Mouse (Mus musculus) MEL (cell line): ENCODE measurements around the gene Stpg2. TPM values are rescaled to one million over a fixed set of nuclear protein-coding genes. Genes with fewer than 3 reads are reported as not detected.

Experiments used
- DNase-seq: peaks from one replicate; pipeline ENCODE4 v3.0.0; 2011; ENCODE audit warnings: low read depth, low spot score
- H3K27ac ChIP-seq: 2 replicates; pipeline ENCODE4 v1.5.1; 2012; ENCODE audit warnings: low read depth, mild to moderate bottlenecking, control low read depth, low read length, moderate library complexity; ENCODE audit not compliant: control insufficient read depth
- H3K27me3 ChIP-seq, 2 experiments: fragments of 150-350 bp in 1 of 2; sonication (generic) in 1 of 2; 2 replicates each; pipeline ENCODE4 v1.6.1; 2012; ENCODE audit warnings: low read length in 2 of 2, mild to moderate bottlenecking in 2 of 2, improper control_type of control experiment in 1 of 2, moderate library complexity in 1 of 2; ENCODE audit not compliant: insufficient read depth in 2 of 2, control insufficient read depth in 1 of 2
- H3K36me3 ChIP-seq, 2 experiments: 2 replicates each; pipeline ENCODE4 v1.6.1; 2012 to 2014; ENCODE audit warnings: low read length in 2 of 2, improper control_type of control experiment in 1 of 2, inconsistent platforms in 1 of 2, mild to moderate bottlenecking in 1 of 2; ENCODE audit not compliant: insufficient read depth in 2 of 2, control insufficient read depth in 1 of 2
- H3K4me1 ChIP-seq, 2 experiments: fragments of 150-350 bp in 1 of 2; sonication (generic) in 1 of 2; 2 replicates each; pipeline ENCODE4 v1.6.1; 2012; ENCODE audit warnings: low read length in 2 of 2, improper control_type of control experiment in 1 of 2, mild to moderate bottlenecking in 1 of 2; ENCODE audit not compliant: insufficient read depth in 2 of 2, control insufficient read depth in 1 of 2
- H3K4me3 ChIP-seq, 2 experiments: fragments of 150-350 bp in 1 of 2; sonication (generic) in 1 of 2; 2 replicates each; pipeline ENCODE4 v1.5.1; 2012; ENCODE audit warnings: low read depth in 2 of 2, low read length in 2 of 2, mild to moderate bottlenecking in 2 of 2, moderate library complexity in 2 of 2, control low read depth in 1 of 2, improper control_type of control experiment in 1 of 2; ENCODE audit not compliant: control insufficient read depth in 1 of 2, insufficient read depth in 1 of 2
- H3K79me2 ChIP-seq: 2 replicates; pipeline ENCODE4 v1.6.1; 2012; ENCODE audit warnings: mild to moderate bottlenecking, low read length, moderate library complexity; ENCODE audit not compliant: control insufficient read depth, poor library complexity, insufficient read depth
- H3K9ac ChIP-seq: 2 replicates; pipeline ENCODE4 v1.6.1; 2012; ENCODE audit warnings: low read depth, mild to moderate bottlenecking, control low read depth, low read length, moderate library complexity; ENCODE audit not compliant: control insufficient read depth, poor library complexity, severe bottlenecking
- H3K9me3 ChIP-seq: fragments of 150-350 bp; sonication (generic); replicated peaks from 2 replicates; pipeline ENCODE4 v1.6.1; 2012; ENCODE audit warnings: mild to moderate bottlenecking, low read length, improper control_type of control experiment, moderate library complexity; ENCODE audit not compliant: insufficient read depth
- BHLHE40 ChIP-seq: IDR thresholded peaks from 2 replicates; pipeline ENCODE4 v1.6.1; 2012; ENCODE audit warnings: low read depth, mild to moderate bottlenecking, inconsistent platforms, low read length, improper control_type of control experiment, borderline replicate concordance
- CHD1 ChIP-seq: IDR thresholded peaks from 2 replicates; pipeline ENCODE4 v1.6.1; 2012; ENCODE audit warnings: low read depth, mild to moderate bottlenecking, inconsistent platforms, low read length, improper control_type of control experiment
- CTCF ChIP-seq, 3 experiments: IDR thresholded peaks in 2 of 3; conservative IDR thresholded peaks in 1 of 3; 2 replicates each; pipeline ENCODE4 v1.5.1; 2011 to 2012; ENCODE audit warnings: low read length in 3 of 3, low read depth in 2 of 3, mild to moderate bottlenecking in 2 of 3, improper control_type of control experiment in 1 of 3, inconsistent platforms in 1 of 3, mixed read lengths in 1 of 3, moderate library complexity in 1 of 3; ENCODE audit not compliant: control insufficient read depth in 1 of 3, insufficient read depth in 1 of 3, poor library complexity in 1 of 3, severe bottlenecking in 1 of 3
- ETS1 ChIP-seq: IDR thresholded peaks from 2 replicates; pipeline ENCODE4 v1.6.1; 2012; ENCODE audit warnings: low read depth, mild to moderate bottlenecking, inconsistent platforms, low read length, improper control_type of control experiment, moderate library complexity
- GABPA ChIP-seq: IDR thresholded peaks from 2 replicates; pipeline ENCODE4 v1.6.1; 2012; ENCODE audit warnings: low read depth, mild to moderate bottlenecking, inconsistent platforms, low read length, improper control_type of control experiment, moderate library complexity
- HCFC1 ChIP-seq: IDR thresholded peaks from 2 replicates; pipeline ENCODE4 v1.6.1; 2012; ENCODE audit warnings: low read depth, mild to moderate bottlenecking, inconsistent platforms, low read length, improper control_type of control experiment, moderate library complexity
- KAT2A ChIP-seq: conservative IDR thresholded peaks from 2 replicates; pipeline ENCODE4 v1.6.1; 2012; ENCODE audit warnings: low read depth, low read length, improper control_type of control experiment, inconsistent platforms
- MAFK ChIP-seq: IDR thresholded peaks from 2 replicates; pipeline ENCODE4 v1.6.1; 2011; ENCODE audit warnings: low read depth, mild to moderate bottlenecking, low read length, improper control_type of control experiment, borderline replicate concordance
- MAX ChIP-seq: IDR thresholded peaks from 2 replicates; pipeline ENCODE4 v1.6.1; 2011; ENCODE audit warnings: low read length, improper control_type of control experiment
- MAZ ChIP-seq: IDR thresholded peaks from 2 replicates; pipeline ENCODE4 v1.6.1; 2012; ENCODE audit warnings: low read depth, mild to moderate bottlenecking, inconsistent platforms, low read length, improper control_type of control experiment
- MXI1 ChIP-seq: IDR thresholded peaks from 2 replicates; pipeline ENCODE4 v1.6.1; 2011; ENCODE audit warnings: mild to moderate bottlenecking, low read depth, low read length, improper control_type of control experiment
- NELFE ChIP-seq: IDR thresholded peaks from 2 replicates; pipeline ENCODE4 v1.6.1; 2011; ENCODE audit warnings: low read depth, low read length, improper control_type of control experiment
- POLR2A ChIP-seq, 2 experiments: IDR thresholded peaks; 2 replicates each; pipeline ENCODE4 v1.6.1; 2011 to 2012; ENCODE audit warnings: low read length in 2 of 2, mild to moderate bottlenecking in 2 of 2, control low read depth in 1 of 2, improper control_type of control experiment in 1 of 2, low read depth in 1 of 2, moderate library complexity in 1 of 2; ENCODE audit not compliant: control insufficient read depth in 1 of 2, insufficient read depth in 1 of 2, poor library complexity in 1 of 2
- POLR2AphosphoS2 ChIP-seq: IDR thresholded peaks from 2 replicates; pipeline ENCODE4 v1.6.1; 2011; ENCODE audit warnings: low read length, improper control_type of control experiment
- SIN3A ChIP-seq: IDR thresholded peaks from 2 replicates; pipeline ENCODE4 v1.6.1; 2012; ENCODE audit warnings: low read length, improper control_type of control experiment, inconsistent platforms
- SMC3 ChIP-seq: IDR thresholded peaks from 2 replicates; pipeline ENCODE4 v1.6.1; 2011; ENCODE audit warnings: low read depth, low read length, improper control_type of control experiment
- TAL1 ChIP-seq: IDR thresholded peaks from 2 replicates; pipeline ENCODE4 v1.6.1; 2012; ENCODE audit warnings: mild to moderate bottlenecking, inconsistent platforms, low read length, moderate library complexity, mixed read lengths
- USF1 ChIP-seq: IDR thresholded peaks from 2 replicates; pipeline ENCODE4 v1.6.1; 2014; ENCODE audit warnings: low read depth, mild to moderate bottlenecking, inconsistent platforms, low read length, improper control_type of control experiment, moderate library complexity
- ZKSCAN1 ChIP-seq: IDR thresholded peaks from 2 replicates; pipeline ENCODE4 v1.6.1; 2012; ENCODE audit warnings: low read depth, mild to moderate bottlenecking, inconsistent platforms, low read length, improper control_type of control experiment, moderate library complexity
- ZMIZ1 ChIP-seq: IDR thresholded peaks from 2 replicates; pipeline ENCODE4 v1.6.1; 2012; ENCODE audit warnings: low read depth, mild to moderate bottlenecking, inconsistent platforms, low read length, improper control_type of control experiment, moderate library complexity
- ZNF384 ChIP-seq: IDR thresholded peaks from 2 replicates; pipeline ENCODE4 v1.6.1; 2012; ENCODE audit warnings: low read depth, mild to moderate bottlenecking, inconsistent platforms, low read length, improper control_type of control experiment
- polyA plus RNA-seq, 2 experiments: library from polyadenylated mRNA; stranded (reverse) in 1 of 2; unstranded in 1 of 2; fragments of >175 nt in 1 of 2; fragments of >200 nt in 1 of 2; gene quantifications; 2 replicates each; pipeline versions ENCODE4 v1.2.1 to v1.2.4; 2012; ENCODE audit warnings: low replicate concordance in 2 of 2, low read depth in 1 of 2; ENCODE audit not compliant: insufficient read length in 2 of 2, insufficient read depth in 1 of 2, missing spikeins in 1 of 2
- total RNA-seq: library from RNA; depleted of rRNA; stranded (reverse); fragments of 300-350 nt; gene quantifications from 2 replicates; pipeline ENCODE4 v1.2.3, GENCODE M21; 2012

Stpg2 gene
- total and polyA plus RNA-seq, 3 experiments: not detected

DNA sequence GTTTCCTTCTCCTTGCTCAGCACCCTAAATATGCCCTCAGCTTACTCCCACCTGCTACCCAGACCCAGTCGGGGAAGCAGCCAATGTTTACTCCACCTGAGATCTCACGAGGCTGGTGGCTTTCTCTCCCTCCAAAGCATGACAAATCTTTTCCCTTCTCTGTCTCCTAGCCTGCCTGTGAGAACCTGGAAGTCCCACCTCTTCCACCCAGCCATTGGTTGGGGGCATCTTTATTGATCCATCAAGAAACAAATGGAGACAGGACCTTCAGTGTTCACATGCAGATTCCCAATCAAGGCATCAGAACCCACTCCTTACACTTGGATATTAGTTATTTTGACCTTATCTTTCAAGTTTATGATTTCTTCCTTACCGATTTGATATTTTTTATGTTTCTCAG is 7.1 kb upstream of the Stpg2 start:
- H3K27me3 ChIP-seq: no peaks in the 10 kb centered on the region; a peak in 1 of 4 replicates
- H3K36me3 ChIP-seq: no peaks in the 10 kb centered on the region
- no peak overlapping the region for H3K4me3 ChIP-seq
- no peak overlapping the region for H3K27ac ChIP-seq
- TF ChIP-seq MAX: no peak
- no peak for TF ChIP-seq MAFK
- TF ChIP-seq POLR2A (IDR thresholded peaks at IDR 0.05; ENCODE audit: control insufficient read depth in 1 of 2, insufficient read depth in 1 of 2, low read depth in 1 of 2, low read length in 2 of 2, poor library complexity in 1 of 2): no peak
- TF ChIP-seq HCFC1: no peak
- TF ChIP-seq BHLHE40: no peak
- no peak for TF ChIP-seq NELFE
- no peak for TF ChIP-seq SMC3
- TF ChIP-seq MXI1: no peak
- TF ChIP-seq USF1: no peak
- no peak for TF ChIP-seq ZKSCAN1
- no peak for TF ChIP-seq POLR2AphosphoS2
- TF ChIP-seq ETS1: no peak
- TF ChIP-seq ZMIZ1: no peak
- no peaks in the 10 kb centered on the region for H3K9me3 ChIP-seq
- no peaks in the 10 kb centered on the region for H3K79me2 ChIP-seq
- no peak for DNase-seq
- H3K4me1 ChIP-seq: no peaks in the 10 kb centered on the region
- H3K9ac ChIP-seq: no peak overlapping the region

DNA sequence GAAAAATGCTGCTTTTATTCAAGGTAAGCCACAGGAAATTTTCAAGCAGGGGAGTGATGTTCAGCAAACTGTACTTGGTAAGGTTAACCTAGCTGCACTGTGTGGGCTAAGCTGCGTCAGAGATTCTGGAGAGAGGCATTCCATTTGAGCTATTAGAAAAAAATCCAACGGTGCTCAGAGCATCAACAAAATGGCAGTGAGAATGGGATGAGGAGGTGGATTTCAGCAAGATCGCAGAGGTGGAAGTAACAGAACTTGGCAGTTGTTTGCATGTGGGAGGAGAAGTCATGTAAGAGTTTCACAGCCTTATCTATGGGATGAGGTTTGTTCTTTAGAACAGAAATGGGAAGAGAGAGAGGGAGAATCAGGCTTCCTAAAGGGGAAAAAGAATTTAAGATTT is 5.2 kb upstream of the Stpg2 start:
- H3K9me3 ChIP-seq: no peaks in the 10 kb centered on the region
- no peak for TF ChIP-seq SIN3A
- no peak for TF ChIP-seq TAL1
- TF ChIP-seq MAFK: no peak
- no peak for TF ChIP-seq CTCF (IDR thresholded peaks at IDR 0.05 in 2 of 3, conservative IDR thresholded peaks at IDR 0.05 in 1 of 3; ENCODE audit: control insufficient read depth in 1 of 3, insufficient read depth in 1 of 3, low read depth in 2 of 3, low read length in 3 of 3, poor library complexity in 1 of 3, severe bottlenecking in 1 of 3)
- no peak for TF ChIP-seq ZNF384
- TF ChIP-seq KAT2A: no peak
- no peak for TF ChIP-seq GABPA
- TF ChIP-seq SMC3: no peak
- no peak for TF ChIP-seq MAZ
- TF ChIP-seq CHD1: no peak
- TF ChIP-seq ZMIZ1: no peak
- no peak for TF ChIP-seq HCFC1
- no peaks in the 10 kb centered on the region for H3K79me2 ChIP-seq
- H3K36me3 ChIP-seq: no peaks in the 10 kb centered on the region
- no peak overlapping the region for H3K27ac ChIP-seq
- no peak overlapping the region for H3K4me3 ChIP-seq
- DNase-seq: no peak
- H3K27me3 ChIP-seq: no peaks in the 10 kb centered on the region; a peak in 1 of 4 replicates
- no peaks in the 10 kb centered on the region for H3K4me1 ChIP-seq
- H3K9ac ChIP-seq: no peak overlapping the region
